Mouse (Mus musculus) cerebellum, adult 9-10 months (tissue): Measurements from ENCODE around the gene Neurod6.

ENCODE experiments used
- DNase-seq: peaks from one replicate; pipeline ENCODE4 v3.0.0; 2022

Gene Neurod6

DNA sequence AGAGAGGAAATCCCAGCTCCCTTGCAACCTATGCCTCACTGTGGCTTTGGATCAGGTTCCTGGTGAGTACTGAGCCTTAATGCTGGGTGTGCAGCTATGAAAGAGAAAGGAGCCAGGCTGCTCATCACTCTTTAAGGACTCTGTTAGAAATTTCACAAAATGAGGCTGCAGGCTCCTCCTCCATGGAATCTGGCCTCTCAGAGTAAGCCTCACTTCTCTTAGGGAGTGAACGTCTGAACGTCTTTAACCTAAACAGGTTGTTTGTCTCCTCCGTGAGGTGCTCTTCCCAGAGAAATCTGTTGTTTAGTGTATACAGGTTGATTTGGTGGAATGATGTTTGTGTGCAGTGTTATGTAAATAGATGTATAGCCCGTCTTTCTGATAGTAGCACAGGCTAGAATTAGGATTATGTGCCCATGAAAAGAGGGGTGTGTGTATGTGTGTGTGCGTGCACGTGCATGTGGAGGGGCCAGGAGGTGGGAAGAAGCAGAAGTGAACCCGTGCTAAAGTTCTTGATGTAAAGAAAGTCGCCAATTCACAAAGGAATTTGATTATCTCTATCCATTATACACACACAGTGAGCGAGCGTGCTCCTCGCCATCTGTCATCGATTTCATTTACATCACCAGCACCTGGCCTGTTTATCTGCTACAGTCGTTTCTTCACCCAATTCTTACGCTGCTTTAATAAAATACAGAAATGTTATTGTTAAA is 34.8 kb downstream of the Neurod6 start:
- DNase-seq = peak; percentile 12

DNA sequence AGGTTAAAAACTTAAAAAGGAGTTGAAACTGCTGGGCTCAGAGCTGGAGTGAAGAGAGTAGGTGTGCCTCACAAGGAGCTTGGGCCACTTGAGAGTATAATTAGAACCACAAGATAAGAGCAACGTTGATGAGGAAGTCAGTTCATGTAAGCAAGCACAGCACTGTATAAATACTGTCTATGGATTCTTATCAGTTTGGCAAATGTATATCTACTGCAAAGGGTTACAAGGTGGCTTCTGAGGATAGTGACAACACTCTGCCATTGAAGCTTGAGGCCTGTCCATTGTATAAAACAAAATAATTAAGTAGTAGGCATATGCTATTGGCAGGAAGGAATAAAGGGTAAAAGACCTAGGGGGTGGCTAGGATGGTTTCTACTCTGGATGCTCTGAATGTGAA is 46.4 kb downstream of the Neurod6 start:
- no peak for DNase-seq
